In the genomic region with DNA sequence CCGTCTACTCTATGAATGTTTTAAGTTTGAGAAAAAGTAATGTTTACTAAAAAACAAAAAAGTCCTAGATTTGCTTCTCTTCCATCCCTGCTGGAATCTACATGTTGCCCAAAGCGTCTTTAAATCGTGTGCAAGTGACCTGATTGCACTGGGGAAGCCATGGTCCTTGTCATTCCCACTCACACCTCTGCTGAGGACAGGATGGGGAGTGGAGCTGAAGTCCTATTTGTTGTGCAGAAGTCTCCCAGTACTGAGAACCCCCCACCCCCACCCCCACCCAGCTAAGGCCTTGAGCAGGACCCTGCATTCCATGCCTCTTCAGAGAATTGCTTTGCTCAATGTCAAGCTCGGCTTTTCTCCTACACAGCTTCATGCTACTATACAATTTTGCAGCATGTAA, we compare ENCODE assay signal across 8 mouse cellular contexts. TPM values are rescaled to one million over a fixed set of nuclear protein-coding genes. Genes with fewer than 3 reads are reported as not detected.
DNase-seq lines count a peak whose midpoint lies in the region; ATAC-seq and TF ChIP-seq lines count a peak whose summit lies in the region.

No protein-coding gene starts in this region.

- no peak for TF ChIP-seq CTCF in heart, postnatal 0 days (IDR thresholded peaks at IDR 0.05; ENCODE audit: low read depth)

- peak overlapping the region; percentile 76 for H3K4me3 ChIP-seq in heart, embryonic 10.5 days
- no peak overlapping the region for H3K4me3 ChIP-seq in liver, embryonic 11.5 days (ENCODE audit: low read depth, low read length)
- H3K4me3 ChIP-seq in heart, postnatal 0 days (ENCODE audit: low read depth, low read length), result peak overlapping the region; percentile 76
- 0 out of 2 replicates have a peak overlapping the region, but pooled peaks have one; percentile 35 for H3K4me3 ChIP-seq in neural tube, embryonic 13.5 days

- peak; percentile 77 for DNase-seq in heart, embryonic 10.5 days (ENCODE audit: low spot score)
- DNase-seq in heart, adult 18-20 months, result no peak
- DNase-seq in liver, embryonic 11.5 days (ENCODE audit: low spot score), result no peak
- DNase-seq in liver, result no peak
- DNase-seq in heart, postnatal 0 days (ENCODE audit: low spot score), result no peak
- no peak for DNase-seq in frontal cortex, adult 2 months (ENCODE audit: extremely low spot score in 1 of 2, low spot score in 1 of 2)

- peak overlapping the region; percentile 97 for H3K27ac ChIP-seq in heart, embryonic 10.5 days
- no peak overlapping the region for H3K27ac ChIP-seq in liver, embryonic 11.5 days (ENCODE audit: low read depth, low read length)
- peak overlapping the region; percentile 98 for H3K27ac ChIP-seq in heart, postnatal 0 days (ENCODE audit: low read depth)
- H3K27ac ChIP-seq in neural tube, embryonic 13.5 days (replicated peaks), result no peak overlapping the region

- peaks cover 55% of the 10 kb centered on the region for H3K4me1 ChIP-seq in heart, embryonic 10.5 days
- peaks cover 19% of the 10 kb centered on the region for H3K4me1 ChIP-seq in liver, embryonic 11.5 days (replicated peaks; ENCODE audit: control insufficient read depth, insufficient read depth, low read length)
- H3K4me1 ChIP-seq in heart, postnatal 0 days (ENCODE audit: control insufficient read depth, insufficient read depth), result peaks cover 46% of the 10 kb centered on the region
- H3K4me1 ChIP-seq in neural tube, embryonic 13.5 days (replicated peaks), result peaks cover 46% of the 10 kb centered on the region

- ATAC-seq in liver, embryonic 11.5 days (replicated peaks; ENCODE audit: low FRiP score), result no peak
- ATAC-seq in heart, postnatal 0 days (ENCODE audit: insufficient read depth, low read depth), result peak; percentile 13; the same call in 1 of the 2 replicates
- ATAC-seq in neural tube, embryonic 13.5 days (ENCODE audit: low read depth), result no peak
- no peak for ATAC-seq in erythroblast, adult 5-6 weeks (replicated peaks; ENCODE audit: low FRiP score, poor library complexity, severe bottlenecking)

- peak overlapping the region; percentile 93 for H3K4me2 ChIP-seq in liver, embryonic 11.5 days
- H3K4me2 ChIP-seq in heart, postnatal 0 days (ENCODE audit: low read depth, low read length), result peak overlapping the region; percentile 82
- H3K4me2 ChIP-seq in neural tube, embryonic 13.5 days, result peak overlapping the region; percentile 60

- H3K9me3 ChIP-seq in heart, embryonic 10.5 days, result no peaks in the 10 kb centered on the region
- H3K9me3 ChIP-seq in liver, embryonic 11.5 days (ENCODE audit: control insufficient read depth, low read length), result no peaks in the 10 kb centered on the region
- H3K9me3 ChIP-seq in heart, postnatal 0 days (replicated peaks; ENCODE audit: control insufficient read depth, low read length), result no peaks in the 10 kb centered on the region
- no peaks in the 10 kb centered on the region for H3K9me3 ChIP-seq in neural tube, embryonic 13.5 days

- peaks cover 27% of the 10 kb centered on the region for H3K36me3 ChIP-seq in heart, embryonic 10.5 days
- H3K36me3 ChIP-seq in liver, embryonic 11.5 days (ENCODE audit: control insufficient read depth, insufficient read depth, low read length), result no peaks in the 10 kb centered on the region
- H3K36me3 ChIP-seq in heart, postnatal 0 days (replicated peaks; ENCODE audit: control insufficient read depth, insufficient read depth, low read length), result peaks cover 21% of the 10 kb centered on the region
- H3K36me3 ChIP-seq in neural tube, embryonic 13.5 days, result no peaks in the 10 kb centered on the region

- no peaks in the 10 kb centered on the region for H3K27me3 ChIP-seq in heart, embryonic 10.5 days (ENCODE audit: insufficient read depth, poor library complexity, severe bottlenecking)
- H3K27me3 ChIP-seq in liver, embryonic 11.5 days (replicated peaks; ENCODE audit: control insufficient read depth, insufficient read depth, low read length), result no peaks in the 10 kb centered on the region
- H3K27me3 ChIP-seq in heart, postnatal 0 days (ENCODE audit: control insufficient read depth, insufficient read depth, low read length), result no peaks in the 10 kb centered on the region
- no peaks in the 10 kb centered on the region for H3K27me3 ChIP-seq in neural tube, embryonic 13.5 days

- 37% methylated on average over 4 of the region's 4 CpGs for WGBS in heart, embryonic 10.5 days
- WGBS in liver, embryonic 11.5 days, result 64% methylated on average over 4 of the region's 4 CpGs
- WGBS in heart, postnatal 0 days, result 34% methylated on average over 4 of the region's 4 CpGs
- WGBS in neural tube, embryonic 13.5 days, result 84% methylated on average over 4 of the region's 4 CpGs

- no peak overlapping the region for H3K9ac ChIP-seq in liver, embryonic 11.5 days (ENCODE audit: low read depth, low read length)
- peak overlapping the region; percentile 82 for H3K9ac ChIP-seq in heart, postnatal 0 days (replicated peaks; ENCODE audit: low read depth, low read length)
- no peak overlapping the region for H3K9ac ChIP-seq in neural tube, embryonic 13.5 days

- no peak for TF ChIP-seq EP300 in heart, postnatal 0 days (IDR thresholded peaks at IDR 0.05; ENCODE audit: low read depth)

RNA-seq across cellular contexts. Expression of gene Ccdc141, which starts 1.2 kb away (rescaled TPM):
- polyA plus RNA-seq in heart, embryonic 10.5 days (2016; fragmentation: Nextera tagmentation; extraction: Ambion mirVana), result 150 and 241 TPM in 2 replicates
- total RNA-seq in heart, adult 18-20 months (2021), result 100 to 1,000 TPM; 149 to 219 TPM
- polyA plus RNA-seq in liver, embryonic 11.5 days (2014; fragmentation: Nextera tagmentation; extraction: Ambion mirVana), result 3.2 and 6.3 TPM in 2 replicates
- 162 and 219 TPM in 2 replicates for total RNA-seq in heart, postnatal 0 days (2014; rRNA removed; ENCODE audit: low replicate concordance)
- polyA plus RNA-seq in heart, postnatal 0 days (2015; fragmentation: Nextera tagmentation; extraction: Ambion mirVana), result 135 and 139 TPM in 2 replicates
- 8.8 and 9.1 TPM in 2 replicates for polyA plus RNA-seq in neural tube, embryonic 13.5 days (2015; fragmentation: Nextera tagmentation; extraction: Ambion mirVana)
- polyA plus RNA-seq in frontal cortex, adult 2 months (2012; rRNA removed), result 12.8 and 15.9 TPM in 2 replicates
- 0.42 and 4.4 TPM in 2 replicates for total RNA-seq in erythroblast, adult 5-6 weeks (2015; ENCODE audit: low replicate concordance)
- 2.0 and 3.5 TPM in 2 replicates for total RNA-seq in erythroblast, adult 5-6 weeks (2017; ENCODE audit: low replicate concordance)

Comparison
In these comparisons a context has a peak if more than half of its experiments do, and no peak if none do; other contexts are left out.
1. H3K27ac ChIP-seq: peak in heart, embryonic 10.5 days (single experiment) and heart, postnatal 0 days (single experiment); none in liver, embryonic 11.5 days (single experiment) and neural tube, embryonic 13.5 days (single experiment).
2. Peak in every context shown above with its lines, with median percentiles within 50 percentile points of each other: H3K4me2 ChIP-seq.